Mouse (Mus musculus) lung, postnatal 14 days (tissue): Measurements from ENCODE around the gene Tmem223.
A peak's percentile ranks its signal among the peaks of the same experiment; 100 is the strongest.

ENCODE experiments used
- DNase-seq: peaks from one replicate; pipeline ENCODE4 v3.0.0; 2021

Tmem223 gene

DNA sequence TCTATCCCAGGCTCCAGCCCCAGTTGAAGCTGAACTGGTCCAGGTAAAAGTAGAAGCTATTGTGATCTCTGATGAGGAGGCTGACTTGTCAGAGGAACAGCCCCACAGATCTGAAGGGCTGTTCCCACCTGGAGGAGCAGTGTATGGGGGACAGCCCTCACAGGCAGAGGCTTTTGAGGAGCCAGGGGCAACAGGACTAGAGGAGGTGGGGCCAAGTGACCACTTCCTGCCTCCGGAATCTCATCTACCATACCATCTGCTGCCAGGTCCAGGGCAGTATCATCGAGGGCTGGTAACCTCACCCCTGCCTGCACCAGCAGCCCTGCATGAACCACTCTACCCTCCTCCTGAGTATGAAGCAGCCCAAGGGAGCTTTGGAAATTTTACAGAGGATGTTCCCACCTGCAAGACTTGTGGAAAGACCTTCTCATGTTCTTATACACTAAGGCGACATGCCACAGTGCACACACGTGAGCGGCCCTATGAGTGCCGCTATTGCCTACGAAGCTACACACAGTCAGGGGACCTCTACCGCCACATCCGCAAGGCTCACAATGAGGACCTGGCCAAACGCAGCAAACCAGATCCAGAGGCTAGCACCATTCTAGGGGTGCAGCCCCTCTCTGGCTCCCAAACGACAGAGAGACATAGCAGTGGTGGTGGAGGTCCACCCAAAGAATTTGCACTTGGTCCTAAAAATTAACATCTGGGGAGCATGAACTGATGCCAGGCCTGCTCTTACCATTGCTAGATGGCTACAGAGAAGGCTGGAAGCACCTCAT is 33.3 kb downstream of the Tmem223 start:
- DNase-seq, result no peak

- no peak for DNase-seq
Observed at GRCm38 (mm10) chr19:8806810-8807209, 36.0 kb downstream of the Tmem223 start.

- no peak for DNase-seq
Observed at GRCm38 (mm10) chr19:8815812-8816211, 45.0 kb downstream of the Tmem223 start.

- no peak for DNase-seq
Observed at GRCm38 (mm10) chr19:8817001-8817400, 46.2 kb downstream of the Tmem223 start.

DNA sequence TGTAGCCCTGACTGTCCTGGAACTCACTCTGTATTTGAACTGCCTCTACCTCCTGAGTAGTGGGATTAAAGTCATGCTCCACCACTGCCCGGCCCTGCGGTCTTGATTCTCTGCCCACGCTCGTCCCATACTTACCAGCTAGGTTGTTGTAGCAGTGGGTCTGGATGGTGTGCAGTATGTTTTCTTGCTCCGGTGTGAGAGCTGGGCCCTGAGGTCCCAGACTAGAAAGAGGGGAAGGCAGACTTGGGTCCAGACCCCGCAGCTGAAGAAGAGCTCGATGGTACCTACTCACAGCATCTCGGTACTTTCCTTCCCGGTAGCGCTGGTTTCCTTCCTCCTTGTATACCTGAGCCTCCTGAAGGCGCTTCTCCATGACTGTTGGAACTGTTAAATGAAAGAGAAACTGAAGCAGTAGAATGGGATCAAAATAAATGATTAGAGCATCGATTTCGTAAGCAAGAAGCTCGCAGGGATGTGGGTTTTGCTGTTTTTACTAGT is 47.6 kb downstream of the Tmem223 start:
- DNase-seq, result no peak

- DNase-seq, result peak; percentile 96
Observed at GRCm38 (mm10) chr19:8818801-8819595, 48.2 kb downstream of the Tmem223 start, which contains the start of gene Ttc9c. Gene Ttc9c (minus strand): TSS chr19:8819333.

DNA sequence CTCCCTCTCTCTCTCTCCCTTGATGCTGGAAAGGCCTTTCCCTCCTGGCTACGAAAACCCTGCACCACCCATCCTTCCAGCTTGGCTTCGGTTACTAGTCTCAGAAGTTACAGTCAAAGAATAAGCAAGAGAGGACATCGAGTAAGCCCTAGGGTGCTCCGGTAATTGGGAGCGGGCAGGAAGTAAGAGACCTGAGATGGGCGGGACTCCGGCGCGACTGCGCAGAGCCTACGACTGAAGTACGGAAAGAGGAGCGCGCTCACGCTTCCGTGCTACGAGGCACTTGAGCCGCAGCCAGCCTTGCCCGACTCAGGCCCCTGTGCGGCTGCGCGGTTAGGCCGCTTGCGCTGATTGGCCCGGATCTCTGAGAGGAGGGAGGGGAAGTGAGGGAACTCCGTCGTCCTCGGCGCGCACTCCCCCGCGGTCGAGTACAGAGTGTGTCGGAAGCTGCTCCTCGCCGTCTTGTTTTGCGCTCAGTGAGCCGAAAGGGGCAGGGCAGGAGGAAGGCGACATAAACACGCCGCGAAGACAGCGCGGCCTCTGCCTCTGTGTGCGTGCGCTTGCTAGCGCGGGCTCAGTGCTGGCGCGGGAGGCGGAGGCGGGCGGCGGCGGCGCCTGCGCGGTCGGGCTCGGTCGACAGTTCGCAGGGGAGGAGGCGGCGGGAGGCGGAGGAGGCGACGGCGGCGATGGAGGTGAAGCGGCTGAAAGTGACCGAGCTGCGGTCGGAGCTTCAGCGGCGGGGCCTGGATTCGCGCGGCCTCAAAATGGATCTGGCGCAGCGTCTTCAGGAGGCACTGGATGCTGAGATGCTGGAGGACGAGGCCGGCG is 49.0 kb downstream of the Tmem223 start, which contains the start of gene Hnrnpul2:
Hnrnpul2 (plus strand) TSS at position 415 of the 828 bp plus-strand sequence.
- peak; percentile 98 for DNase-seq

DNA sequence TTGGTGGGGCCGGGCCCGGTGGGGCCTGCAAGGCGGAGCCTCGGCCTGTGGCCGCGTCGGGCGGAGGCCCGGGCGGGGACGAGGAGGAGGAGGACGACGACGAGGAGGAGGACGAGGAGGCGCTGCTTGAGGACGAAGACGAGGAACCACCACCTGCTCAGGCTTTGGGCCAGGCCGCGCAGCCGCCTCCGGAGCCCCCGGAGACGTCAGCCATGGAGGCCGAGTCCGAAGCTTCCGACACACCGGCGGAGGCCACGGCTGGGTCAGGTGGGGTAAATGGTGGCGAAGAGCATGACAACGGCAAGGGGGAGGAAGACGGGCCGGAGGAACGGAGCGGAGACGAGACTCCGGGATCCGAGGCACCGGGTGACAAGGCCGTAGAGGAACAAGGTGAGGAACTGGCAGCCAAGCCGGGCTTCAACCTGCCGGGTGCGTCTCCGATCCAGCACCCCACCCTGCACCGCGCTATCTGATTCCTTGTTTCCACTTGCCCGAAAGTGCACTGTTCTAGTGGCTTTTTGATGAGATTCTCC is 49.7 kb downstream of the Tmem223 start:
- no peak for DNase-seq

DNA sequence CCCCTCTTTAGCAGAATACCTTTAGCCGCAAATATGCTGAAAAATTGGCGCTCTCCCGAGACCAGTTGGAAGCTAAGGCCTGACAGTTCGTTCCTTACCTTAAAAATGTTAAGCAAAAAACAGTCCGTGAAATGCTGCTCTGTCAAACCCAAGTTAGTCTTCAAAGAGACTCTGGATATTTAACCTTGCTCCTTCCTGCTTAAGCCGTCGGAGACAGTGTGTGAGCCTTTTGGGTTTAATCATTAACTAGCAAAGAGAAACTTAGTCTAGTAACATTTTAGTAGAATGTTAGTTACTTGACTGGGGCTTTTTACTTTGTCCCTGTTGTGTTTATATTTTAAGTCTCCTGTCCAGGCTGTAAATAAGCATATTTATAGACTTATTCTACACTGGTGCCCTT is 50.4 kb downstream of the Tmem223 start:
- DNase-seq, result no peak
